Comparison of ENCODE assay signal across 8 mouse cellular contexts in genomic region chr5:121712934-121713538, GRCm38 (mm10). TPM values are rescaled to one million over a fixed set of nuclear protein-coding genes. Genes with fewer than 3 reads are reported as not detected.
DNase-seq lines count a peak whose midpoint lies in the region; ATAC-seq and TF ChIP-seq lines count a peak whose summit lies in the region.

No protein-coding gene starts in this region.

- H3K9me3 ChIP-seq in G1E (replicated peaks) = no peaks in the 10 kb centered on the region
- no peaks in the 10 kb centered on the region for H3K9me3 ChIP-seq in forebrain, embryonic 11.5 days (ENCODE audit: control insufficient read depth, low read length)

- no peak for ATAC-seq in G1E (ENCODE audit: extremely low read depth, insufficient number of reproducible peaks, low FRiP score, poor library complexity, severe bottlenecking)
- ATAC-seq in forebrain, embryonic 11.5 days (replicated peaks; ENCODE audit: low FRiP score) = peak; percentile 43
- ATAC-seq in erythroid progenitor cell, adult 5-6 weeks (replicated peaks; ENCODE audit: low FRiP score, poor library complexity, severe bottlenecking) = no peak

- TF ChIP-seq CTCF in G1E (IDR thresholded peaks at IDR 0.05; ENCODE audit: low read depth, low read length) = no peak
- TF ChIP-seq CTCF in bone marrow, adult 2 months (IDR thresholded peaks at IDR 0.05; ENCODE audit: control insufficient read depth, insufficient read depth, low read length) = no peak

- no peak overlapping the region; the same call in 1 of the 2 replicates for H3K27ac ChIP-seq in bone marrow, adult 2 months (ENCODE audit: control insufficient read depth, insufficient read depth, low read depth, low read length, poor library complexity)
- H3K27ac ChIP-seq in forebrain, embryonic 11.5 days (ENCODE audit: low read depth, low read length) = peak overlapping the region; percentile 90; the same call in 1 of the 2 replicates

- H3K4me3 ChIP-seq in G1E (ENCODE audit: low read depth, low read length) = peak overlapping the region; percentile 90
- H3K4me3 ChIP-seq in bone marrow, adult 2 months (replicated peaks; ENCODE audit: control insufficient read depth, low read depth, low read length) = peak overlapping the region; percentile 79
- H3K4me3 ChIP-seq in forebrain, embryonic 11.5 days (ENCODE audit: low read depth, low read length) = peak overlapping the region; percentile 99

- no peaks in the 10 kb centered on the region for H3K27me3 ChIP-seq in G1E (ENCODE audit: insufficient read depth, low read length)
- H3K27me3 ChIP-seq in forebrain, embryonic 11.5 days (ENCODE audit: control insufficient read depth, insufficient read depth, low read length) = no peaks in the 10 kb centered on the region

- peak overlapping the region; percentile 98 for H3K9ac ChIP-seq in forebrain, embryonic 11.5 days (ENCODE audit: low read length)

- H3K4me1 ChIP-seq in G1E (ENCODE audit: insufficient read depth, low read depth, low read length) = peaks cover 48% of the 10 kb centered on the region
- no peaks in the 10 kb centered on the region for H3K4me1 ChIP-seq in bone marrow, adult 2 months (ENCODE audit: control insufficient read depth, insufficient read depth, low read length)
- peaks cover 5% of the 10 kb centered on the region; the same call in 1 of the 2 replicates for H3K4me1 ChIP-seq in forebrain, embryonic 11.5 days (replicated peaks; ENCODE audit: control insufficient read depth, insufficient read depth, low read length)

- TF ChIP-seq POLR2A in bone marrow, adult 2 months (IDR thresholded peaks at IDR 0.05; ENCODE audit: borderline replicate concordance, control insufficient read depth, low read depth, low read length) = no peak

- peaks cover 32% of the 10 kb centered on the region for H3K36me3 ChIP-seq in G1E (replicated peaks)
- no peaks in the 10 kb centered on the region for H3K36me3 ChIP-seq in forebrain, embryonic 11.5 days (ENCODE audit: control insufficient read depth, insufficient read depth, low read length)

- intact Hi-C loops in heart, postnatal 10 days (cut with DNase I) = loop anchor here (5.0 kb wide), 2 partner anchors 129 to 261 kb away; partner anchors contain the start of genes Erp29 and Tmem116

- peak; percentile 23 for DNase-seq in G1E (ENCODE audit: low spot score)
- DNase-seq in forebrain, embryonic 11.5 days (ENCODE audit: low spot score) = peak; percentile 72
- peak; percentile 73 to 80 for DNase-seq in heart, postnatal 10 days
- DNase-seq in kidney, postnatal 4 days = peak; percentile 72 to 83
- peak; percentile 60 to 72 for DNase-seq in lung, postnatal 4 days
- peak; percentile 30 for DNase-seq in right cerebral cortex, postnatal 4 days

- 5% methylated on average over 31 of the region's 32 CpGs for WGBS in bone marrow, adult 2 months
- 1% methylated on average over 25 of the region's 32 CpGs for WGBS in forebrain, embryonic 11.5 days

- H3K4me2 ChIP-seq in forebrain, embryonic 11.5 days (ENCODE audit: low read depth, low read length, severe bottlenecking) = peak overlapping the region; percentile 85

RNA-seq across cellular contexts. Expression of gene Atxn2, which starts 1.9 kb away (rescaled TPM):
- total RNA-seq in G1E (2014; fragmentation: Nextera tagmentation) (132 and 151 TPM in 2 replicates), G1E (2017) (30.0 and 38.0 TPM in 2 replicates)
- polyA plus RNA-seq in G1E (2012) = 42.3 and 57.5 TPM in 2 replicates
- polyA plus RNA-seq in bone marrow, adult 2 months (2011; ENCODE audit: insufficient read depth, insufficient read length, low replicate concordance, missing spikeins) = 42.8 and 60.6 TPM in 2 replicates
- polyA plus RNA-seq in forebrain, embryonic 11.5 days (2014; fragmentation: Nextera tagmentation; extraction: Ambion mirVana) = 99.2 and 102 TPM in 2 replicates
- total RNA-seq in heart, postnatal 10 days (2021) = 100 to 1,000 TPM; 173 to 177 TPM
- total RNA-seq in erythroid progenitor cell, adult 5-6 weeks (2015; ENCODE audit: low replicate concordance) = 171 and 190 TPM in 2 replicates
- 170 and 182 TPM in 2 replicates for total RNA-seq in erythroid progenitor cell, adult 5-6 weeks (2017; ENCODE audit: low replicate concordance)

RNA-seq across cellular contexts. Expression of gene Brap, which starts 52.7 kb away (rescaled TPM):
- total RNA-seq in G1E (2014; fragmentation: Nextera tagmentation) = 29.9 and 30.0 TPM in 2 replicates
- total RNA-seq in G1E (2017) = 63.4 and 70.1 TPM in 2 replicates
- 10.6 and 12.8 TPM in 2 replicates for polyA plus RNA-seq in G1E (2012)
- polyA plus RNA-seq in bone marrow, adult 2 months (2011; ENCODE audit: insufficient read depth, insufficient read length, low replicate concordance, missing spikeins) = 18.7 and 23.4 TPM in 2 replicates
- 45.5 and 48.1 TPM in 2 replicates for polyA plus RNA-seq in forebrain, embryonic 11.5 days (2014; fragmentation: Nextera tagmentation; extraction: Ambion mirVana)
- 10 to 100 TPM; 28.2 to 35.2 TPM for total RNA-seq in heart, postnatal 10 days (2021)
- 24.7 and 26.3 TPM in 2 replicates for total RNA-seq in erythroid progenitor cell, adult 5-6 weeks (2015; ENCODE audit: low replicate concordance)
- 35.5 and 64.2 TPM in 2 replicates for total RNA-seq in erythroid progenitor cell, adult 5-6 weeks (2017; ENCODE audit: low replicate concordance)

RNA-seq across cellular contexts. Expression of gene Acad10, which starts 52.7 kb away (rescaled TPM):
- total RNA-seq in G1E (2014; fragmentation: Nextera tagmentation) = 10.3 and 17.3 TPM in 2 replicates
- total RNA-seq in G1E (2017) = 5.6 and 7.4 TPM in 2 replicates
- 4.4 and 7.2 TPM in 2 replicates for polyA plus RNA-seq in G1E (2012)
- 2.6 and 8.6 TPM in 2 replicates for polyA plus RNA-seq in bone marrow, adult 2 months (2011; ENCODE audit: insufficient read depth, insufficient read length, low replicate concordance, missing spikeins)
- 1.9 TPM in 2 replicates for polyA plus RNA-seq in forebrain, embryonic 11.5 days (2014; fragmentation: Nextera tagmentation; extraction: Ambion mirVana)
- 10 to 100 TPM; 13.7 to 16.0 TPM for total RNA-seq in heart, postnatal 10 days (2021)
- total RNA-seq in erythroid progenitor cell, adult 5-6 weeks (2015; ENCODE audit: low replicate concordance) = not detected in 2 replicates
- 0.26 and 2.1 TPM in 2 replicates for total RNA-seq in erythroid progenitor cell, adult 5-6 weeks (2017; ENCODE audit: low replicate concordance)

Comparison
In these comparisons a context has a peak if more than half of its experiments do, and no peak if none do; other contexts are left out.
1. DNase-seq: peak in every context shown above with its lines; median percentile 78 in kidney, postnatal 4 days; 76 in heart, postnatal 10 days; 72 in forebrain, embryonic 11.5 days; 66 in lung, postnatal 4 days; 30 in right cerebral cortex, postnatal 4 days; 23 in G1E.